Mouse (Mus musculus) erythroid progenitor cell, adult 5-6 weeks (primary cell): ENCODE measurements around the gene Ghitm. TPM values are rescaled to one million over a fixed set of nuclear protein-coding genes. Genes with fewer than 3 reads are reported as not detected.

Source experiments
- ATAC-seq: replicated peaks from 2 replicates; pipeline ENCODE4 v1.8.0; 2016; ENCODE audit warnings: moderate number of reproducible peaks, mild to moderate bottlenecking, moderate TSS enrichment, inconsistent platforms; ENCODE audit not compliant: poor library complexity, low FRiP score, severe bottlenecking
- total RNA-seq, 2 experiments: library from RNA; stranded (forward) in 1 of 2; stranded (reverse) in 1 of 2; fragments of 150-400 nt in 1 of 2; fragments of 186-747, 209-891 nt in 1 of 2; gene quantifications; 2 replicates each; pipeline versions ENCODE4 v1.2.3 to v1.2.4; 2015 to 2017; ENCODE audit warnings: low replicate concordance in 2 of 2

The Ghitm gene
- total RNA-seq, 2 experiments from 2014 or later: 75.3 to 129 TPM

DNA sequence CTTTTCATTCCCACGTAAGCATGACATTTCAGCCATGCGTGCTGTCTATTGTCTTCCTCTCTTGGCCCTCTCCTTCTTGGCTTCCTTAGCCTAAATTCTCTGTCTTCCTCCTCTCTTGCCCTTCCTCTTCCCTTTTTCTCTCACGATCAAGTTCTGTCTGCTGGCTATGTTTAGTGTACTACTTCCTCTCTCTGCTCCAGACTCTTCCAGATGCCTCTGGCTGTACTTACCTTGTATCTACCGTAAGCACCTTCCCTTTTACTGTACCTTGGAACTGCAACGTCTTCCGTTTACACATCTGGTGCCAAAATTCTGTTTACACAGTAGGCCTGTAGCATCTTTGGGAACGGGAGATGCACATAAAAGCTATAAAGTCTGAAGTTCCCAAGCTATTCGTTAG, 25.6 kb downstream of the Ghitm start:
- no peak for ATAC-seq

DNA sequence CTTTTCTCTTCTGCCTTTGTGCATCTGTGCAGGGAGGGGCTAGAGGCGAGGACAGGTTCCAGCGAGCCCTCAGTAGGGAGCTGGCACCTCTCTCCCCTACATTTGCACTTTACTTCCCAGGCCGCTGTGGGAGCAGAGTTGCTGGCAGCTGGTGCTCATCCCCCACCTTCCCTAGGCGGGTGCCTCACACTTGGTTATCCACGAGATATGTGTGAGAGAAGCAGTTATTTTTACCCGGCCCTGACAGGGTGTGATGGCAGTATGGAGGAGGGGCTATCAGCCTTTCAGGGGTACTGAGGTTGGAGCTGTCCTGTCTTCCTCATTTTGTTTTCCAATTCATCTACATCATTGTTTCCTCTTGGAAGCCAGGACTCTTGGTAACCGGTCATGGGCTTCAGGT, 29.2 kb downstream of the Ghitm start:
- ATAC-seq: no peak

DNA sequence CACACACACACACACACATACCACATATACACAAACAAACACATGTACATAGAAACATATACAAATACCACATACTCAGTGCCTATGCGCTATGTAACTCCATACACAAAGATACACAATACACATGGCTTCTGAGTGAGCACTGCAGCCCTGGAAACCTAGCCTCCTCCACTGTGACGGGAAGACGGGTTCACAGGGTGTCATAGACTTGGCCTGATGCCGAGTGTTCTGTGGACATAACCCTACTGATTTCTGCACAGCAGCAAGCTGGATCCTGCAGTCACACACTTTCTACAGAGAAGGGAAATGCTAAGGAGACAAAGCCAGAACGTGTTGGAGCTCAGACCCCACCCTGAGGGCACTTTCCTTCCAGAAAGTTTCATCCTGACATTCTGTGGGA, 30.3 kb downstream of the Ghitm start:
- no peak for ATAC-seq

DNA sequence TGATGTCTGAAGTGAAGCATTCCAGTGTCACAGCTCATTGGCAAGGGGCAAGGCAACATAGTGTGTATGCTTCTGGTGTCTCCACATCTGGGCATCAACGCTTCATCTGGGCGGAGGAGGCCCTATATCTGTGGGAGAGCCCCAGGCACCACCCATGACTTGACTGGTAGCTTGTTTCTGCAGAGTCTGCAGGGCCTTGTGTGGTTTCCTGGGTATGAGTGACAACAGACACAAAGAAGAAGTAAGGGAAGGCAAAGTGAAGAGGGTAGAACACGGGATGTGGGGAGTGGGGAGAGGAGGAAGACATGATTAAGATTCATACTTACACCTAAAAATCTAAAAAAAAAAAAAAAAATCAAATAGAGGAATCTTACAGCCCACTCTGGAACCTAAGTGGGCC, 32.6 kb downstream of the Ghitm start:
- no peak for ATAC-seq

DNA sequence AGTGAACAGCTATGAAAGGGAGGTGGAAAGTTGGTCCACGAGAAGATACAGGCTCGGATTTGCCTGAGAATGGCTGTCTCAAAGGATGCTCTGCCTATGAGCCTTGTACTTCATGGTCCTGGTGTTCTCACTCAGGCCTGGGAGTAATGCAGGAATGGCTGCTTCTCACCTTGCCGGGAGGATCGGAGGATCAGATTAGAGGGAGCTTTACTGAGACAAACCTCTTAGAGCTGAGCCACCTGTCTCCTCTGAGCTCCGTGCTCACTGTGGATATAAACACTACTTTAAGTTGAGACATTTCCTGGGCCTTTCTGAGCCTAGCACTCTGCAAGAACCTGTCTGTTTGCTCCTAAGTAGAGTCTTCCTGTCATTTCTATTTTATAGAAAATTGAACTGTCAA, 33.5 kb downstream of the Ghitm start:
- no peak for ATAC-seq

DNA sequence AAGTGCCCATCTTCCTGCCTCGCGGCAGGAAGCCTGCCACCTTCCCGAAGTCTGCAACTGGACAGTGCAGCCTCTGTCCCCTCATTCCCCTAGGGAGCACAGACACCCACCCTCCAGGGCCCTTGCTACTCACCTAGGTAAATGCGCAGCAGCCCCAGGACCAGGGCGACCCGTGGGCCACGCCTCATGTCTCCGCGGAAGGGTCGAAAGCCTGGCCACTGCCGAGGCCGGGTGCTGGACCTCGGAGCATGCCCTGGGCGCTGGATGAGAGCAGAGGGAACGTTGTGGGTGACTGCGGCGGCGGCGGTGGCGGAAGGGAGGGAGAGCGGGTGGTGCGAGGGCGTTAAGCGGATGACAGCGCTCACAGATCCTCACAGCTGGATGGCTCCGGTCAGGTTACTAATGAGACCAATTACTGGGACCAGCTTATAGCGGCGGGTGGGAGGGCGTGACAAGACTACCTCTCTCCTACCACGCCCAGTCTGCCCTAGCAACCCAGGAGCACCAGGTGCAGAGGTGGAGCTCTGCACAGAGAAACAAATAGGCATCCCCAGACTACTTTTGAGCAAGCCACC, 37.0 kb downstream of the Ghitm start, which contains the start of gene Cdhr1:
Gene Cdhr1 (minus strand): TSS at position 392 of the 575 bp plus-strand sequence.
- ATAC-seq: no peak

DNA sequence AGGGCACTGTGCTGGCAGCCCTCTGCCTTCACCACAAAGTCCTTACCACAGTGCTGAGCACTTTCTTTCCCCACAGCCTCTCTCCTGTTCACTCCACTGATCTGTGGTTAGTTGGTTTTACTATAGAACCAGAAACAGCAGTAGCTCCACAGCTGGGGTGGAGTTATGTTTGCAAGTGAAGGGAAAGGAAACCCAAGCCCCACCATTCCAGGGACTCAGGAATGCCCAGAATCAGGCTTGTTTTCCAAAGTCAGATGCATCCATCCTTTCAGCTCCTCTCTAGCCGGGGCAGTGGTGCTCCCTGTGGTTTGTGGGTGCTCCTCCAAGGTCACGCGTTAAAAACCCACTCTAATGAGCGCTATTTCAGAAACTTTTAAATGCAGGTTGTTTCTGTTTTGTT, 39.5 kb downstream of the Ghitm start:
- no peak for ATAC-seq

DNA sequence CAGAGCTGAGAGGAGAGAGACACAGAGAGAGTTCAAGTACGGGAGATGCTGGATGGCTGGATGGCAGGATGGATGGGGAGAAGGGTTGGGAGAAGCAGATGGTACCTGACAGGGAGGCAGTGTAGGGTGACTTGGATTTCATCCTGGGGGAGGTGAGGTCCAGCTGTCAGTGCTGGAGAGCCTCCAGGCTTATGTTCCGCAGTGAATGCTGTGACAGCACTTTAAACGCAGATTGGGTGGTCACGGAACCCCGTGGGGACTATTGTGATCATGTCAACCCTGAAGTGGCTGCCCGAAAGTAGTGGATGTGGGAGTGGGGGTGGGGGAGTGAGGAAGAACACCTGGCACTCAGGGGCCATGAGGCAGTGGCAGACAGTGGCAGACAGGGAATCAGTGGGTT, 40.6 kb downstream of the Ghitm start:
- no peak for ATAC-seq

DNA sequence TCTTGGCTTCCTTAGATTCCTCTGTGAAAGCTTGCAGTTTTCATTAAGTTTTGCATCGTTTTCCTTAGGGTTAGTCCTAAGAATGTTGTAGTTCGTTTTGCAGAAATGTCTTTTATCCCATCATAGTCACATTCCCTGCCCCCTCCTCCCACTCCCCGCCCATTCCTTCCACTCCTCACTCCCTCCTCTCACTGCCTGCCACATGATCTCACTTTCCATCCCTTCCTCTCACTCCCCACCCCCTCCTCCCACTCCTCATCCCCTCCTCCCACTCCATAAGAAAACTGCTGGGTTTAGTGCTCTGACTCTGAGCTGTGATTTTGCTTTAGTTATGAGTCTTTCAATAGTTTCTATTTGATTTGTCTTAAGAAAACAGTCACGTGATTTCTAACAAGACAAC, 51.3 kb downstream of the Ghitm start:
- ATAC-seq: no peak

DNA sequence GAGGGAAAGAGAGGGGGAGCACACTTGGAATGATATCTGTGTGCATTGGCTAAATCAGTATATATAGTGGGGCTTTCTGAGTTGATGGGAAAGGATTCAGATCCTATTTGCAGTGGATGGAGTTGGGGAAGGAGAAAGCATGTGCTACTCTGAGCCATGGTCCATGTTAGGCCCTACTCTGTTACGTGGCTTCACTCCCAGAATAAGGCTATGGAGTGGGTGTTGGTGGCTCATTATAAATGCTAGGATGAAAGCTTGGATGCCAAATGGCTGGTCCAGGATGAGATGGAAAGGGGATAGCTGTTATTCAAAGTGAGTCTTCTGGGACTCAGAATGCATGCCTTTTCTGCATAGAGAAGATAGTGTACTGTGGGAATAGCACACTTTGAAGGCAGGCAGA, 54.3 kb downstream of the Ghitm start:
- ATAC-seq: no peak

Other genes starting within 250 kb of the Ghitm start
- 5.8 and 6.7 TPM in 2 replicates for gene Ccser2, start 166.5 kb downstream of the Ghitm start, total RNA-seq (2015; ENCODE audit: low replicate concordance)
- gene Ccser2, start 166.5 kb downstream of the Ghitm start, total RNA-seq (2017; ENCODE audit: low replicate concordance): 1.7 and 5.8 TPM in 2 replicates
- gene Rgr, start 86.3 kb downstream of the Ghitm start, total RNA-seq (2015; ENCODE audit: low replicate concordance): not detected in 2 replicates
- gene Rgr, start 86.3 kb downstream of the Ghitm start, total RNA-seq (2017; ENCODE audit: low replicate concordance): not detected in 2 replicates
- gene Lrit1, start 80.4 kb downstream of the Ghitm start, total RNA-seq (2015; ENCODE audit: low replicate concordance): not detected in 2 replicates
- not detected in 2 replicates for gene Lrit1, start 80.4 kb downstream of the Ghitm start, total RNA-seq (2017; ENCODE audit: low replicate concordance)
- gene Lrit2, start 67.3 kb downstream of the Ghitm start, total RNA-seq (2015; ENCODE audit: low replicate concordance): not detected in 2 replicates
- not detected in 2 replicates for gene Lrit2, start 67.3 kb downstream of the Ghitm start, total RNA-seq (2017; ENCODE audit: low replicate concordance)
- gene Cdhr1, start 36.9 kb downstream of the Ghitm start, total RNA-seq (2015; ENCODE audit: low replicate concordance): not detected in 2 replicates
- not detected in 2 replicates for gene Cdhr1, start 36.9 kb downstream of the Ghitm start, total RNA-seq (2017; ENCODE audit: low replicate concordance)
- not detected in 2 replicates for gene 2610528A11Rik, start 21.2 kb downstream of the Ghitm start, total RNA-seq (2015; ENCODE audit: low replicate concordance)
- not detected in 2 replicates for gene 2610528A11Rik, start 21.2 kb downstream of the Ghitm start, total RNA-seq (2017; ENCODE audit: low replicate concordance)